Mouse (Mus musculus): ENCODE data around the gene 2010111I01Rik.
"Not testable (repeated sequence)": the region's sequence is repeated elsewhere in the genome, so short reads cannot be mapped to it uniquely, and the experiment has no call there.

Gene 2010111I01Rik

DNA sequence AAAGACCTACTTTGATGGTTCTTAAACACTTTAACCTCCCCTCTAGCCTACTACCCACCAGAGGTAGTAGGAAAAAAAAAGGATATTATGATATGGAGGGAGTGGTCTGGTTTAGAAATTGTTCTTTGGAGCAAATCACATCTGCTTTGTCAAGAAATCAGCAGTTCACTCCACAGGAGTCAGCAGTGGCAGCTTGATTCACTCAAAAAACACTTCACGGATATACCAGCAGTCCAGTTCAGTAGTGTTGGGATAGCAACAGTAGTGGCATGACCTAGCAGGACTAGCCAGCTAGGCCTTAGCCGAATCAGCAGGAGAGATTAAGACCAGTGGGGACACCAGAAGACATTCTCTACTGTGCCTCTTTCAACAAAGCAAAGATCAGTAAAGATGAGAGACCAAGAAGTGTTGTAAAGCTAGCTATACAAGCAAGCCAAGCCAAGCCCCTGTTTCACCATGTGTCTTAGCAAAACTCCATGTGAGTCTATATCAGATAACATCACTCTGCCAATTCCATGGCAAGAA lies 110.7 kb downstream of the 2010111I01Rik start:
- no peak for DNase-seq (ENCODE audit: low spot score in 2 of 2)

DNA sequence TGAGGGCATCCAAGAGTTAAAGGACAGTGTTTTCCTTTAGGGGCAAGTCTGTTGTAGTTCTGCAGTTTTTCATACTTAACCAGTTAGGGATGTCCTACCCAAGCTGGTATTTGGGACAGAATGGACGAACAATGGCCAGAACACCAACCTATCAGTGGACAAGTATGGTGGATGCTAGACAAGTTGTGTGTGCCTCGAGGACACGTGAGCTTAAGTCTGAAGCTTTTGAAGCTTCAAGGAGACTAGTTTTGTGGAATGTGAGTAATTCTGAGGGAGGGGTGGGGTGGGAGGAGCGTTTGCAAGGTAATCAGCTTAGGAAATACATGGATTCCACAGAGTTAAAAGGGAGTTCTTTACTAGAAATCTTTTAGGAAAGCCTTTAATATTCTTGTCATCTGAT lies 115.5 kb downstream of the 2010111I01Rik start:
- DNase-seq (ENCODE audit: low spot score in 2 of 2), result no peak

DNA sequence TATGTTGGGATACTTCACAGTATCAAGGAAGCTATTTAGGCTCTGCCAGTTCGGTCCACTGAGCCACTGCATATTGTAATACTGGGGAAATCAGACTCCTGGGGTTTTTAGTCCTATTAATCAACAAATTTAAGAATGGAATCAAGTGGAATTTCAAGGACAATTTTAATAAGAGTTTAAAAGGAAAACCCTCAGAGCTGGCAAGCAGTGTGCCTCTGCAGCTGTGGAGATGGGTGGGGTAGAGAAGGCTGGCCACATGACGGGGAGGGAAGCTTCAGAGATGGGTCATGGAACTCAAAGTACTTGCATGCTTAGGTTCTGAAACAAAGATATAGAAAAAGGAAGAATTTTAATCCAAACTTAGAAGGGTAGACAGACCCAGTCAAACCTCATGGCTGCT lies 116.1 kb downstream of the 2010111I01Rik start:
- no peak for DNase-seq (ENCODE audit: low spot score in 2 of 2)

DNA sequence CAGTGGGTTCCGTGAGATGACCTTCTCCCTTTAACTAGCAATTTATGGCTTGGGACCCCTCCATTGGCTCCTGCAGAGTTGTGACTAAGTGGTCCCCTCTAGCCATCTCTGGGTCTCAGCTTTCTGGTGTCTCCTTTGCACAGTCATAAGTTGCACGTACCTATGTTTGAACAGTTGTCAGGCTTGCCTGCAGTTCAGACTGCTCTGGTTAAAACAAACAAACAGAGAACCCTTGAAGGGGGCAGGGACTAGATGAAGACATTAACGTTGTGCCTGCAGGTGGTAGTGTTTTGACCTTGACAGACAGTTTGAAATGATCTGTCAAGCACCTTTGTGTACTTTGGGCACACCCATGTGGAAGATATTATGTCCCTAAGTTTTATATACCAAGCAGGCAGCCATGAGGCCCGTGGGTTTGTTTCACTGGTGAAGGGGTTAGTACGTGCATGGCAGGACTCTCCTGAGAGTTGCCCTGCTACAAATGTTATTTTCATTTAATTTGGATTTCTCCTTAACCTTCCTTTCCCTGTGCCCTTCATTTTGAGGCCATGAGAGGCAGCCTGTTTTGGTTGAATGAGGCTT lies 118.0 kb downstream of the 2010111I01Rik start:
- DNase-seq (ENCODE audit: low spot score in 2 of 2), result no peak

DNA sequence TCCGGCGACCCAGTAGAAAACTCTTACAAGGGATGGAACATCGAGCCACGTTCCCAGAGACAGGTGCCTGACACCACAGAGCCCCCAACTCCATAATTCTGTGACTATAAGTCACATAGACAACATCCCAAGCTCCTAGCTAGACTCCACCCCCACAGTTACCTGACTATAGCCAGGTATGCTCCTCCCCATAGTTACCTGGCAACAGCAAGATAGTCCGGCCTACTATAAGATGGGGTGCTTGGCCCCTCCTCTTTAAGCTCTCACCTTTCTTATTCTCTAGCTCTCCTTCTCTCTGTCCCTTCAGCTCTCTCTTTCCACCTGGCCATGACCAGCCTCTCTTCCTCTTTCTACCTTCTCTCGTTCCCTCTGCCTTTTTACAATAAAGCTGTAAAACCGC lies 118.4 kb downstream of the 2010111I01Rik start:
- DNase-seq (ENCODE audit: low spot score in 2 of 2), result not testable (repeated sequence)

DNA sequence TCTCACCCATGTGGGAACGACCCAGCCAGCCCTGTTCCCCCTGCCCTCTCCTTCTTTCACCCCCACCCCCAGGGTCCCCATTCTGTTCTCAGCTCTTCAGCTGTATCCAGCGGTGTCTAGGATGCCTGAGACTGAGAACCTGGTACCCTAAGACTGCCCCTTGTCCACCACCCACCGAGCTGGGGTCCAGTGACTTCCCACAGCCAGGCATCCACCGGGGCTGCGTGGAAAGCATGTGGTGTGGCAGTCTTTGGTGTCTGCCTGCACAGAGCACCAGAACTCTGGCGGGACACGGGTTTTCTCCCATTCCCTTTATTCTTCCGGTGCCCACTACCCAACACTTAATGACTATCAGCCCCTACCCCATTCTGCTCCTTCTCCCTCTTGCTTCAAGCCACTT lies 119.0 kb downstream of the 2010111I01Rik start:
- no peak for DNase-seq (ENCODE audit: low spot score in 2 of 2)

DNA sequence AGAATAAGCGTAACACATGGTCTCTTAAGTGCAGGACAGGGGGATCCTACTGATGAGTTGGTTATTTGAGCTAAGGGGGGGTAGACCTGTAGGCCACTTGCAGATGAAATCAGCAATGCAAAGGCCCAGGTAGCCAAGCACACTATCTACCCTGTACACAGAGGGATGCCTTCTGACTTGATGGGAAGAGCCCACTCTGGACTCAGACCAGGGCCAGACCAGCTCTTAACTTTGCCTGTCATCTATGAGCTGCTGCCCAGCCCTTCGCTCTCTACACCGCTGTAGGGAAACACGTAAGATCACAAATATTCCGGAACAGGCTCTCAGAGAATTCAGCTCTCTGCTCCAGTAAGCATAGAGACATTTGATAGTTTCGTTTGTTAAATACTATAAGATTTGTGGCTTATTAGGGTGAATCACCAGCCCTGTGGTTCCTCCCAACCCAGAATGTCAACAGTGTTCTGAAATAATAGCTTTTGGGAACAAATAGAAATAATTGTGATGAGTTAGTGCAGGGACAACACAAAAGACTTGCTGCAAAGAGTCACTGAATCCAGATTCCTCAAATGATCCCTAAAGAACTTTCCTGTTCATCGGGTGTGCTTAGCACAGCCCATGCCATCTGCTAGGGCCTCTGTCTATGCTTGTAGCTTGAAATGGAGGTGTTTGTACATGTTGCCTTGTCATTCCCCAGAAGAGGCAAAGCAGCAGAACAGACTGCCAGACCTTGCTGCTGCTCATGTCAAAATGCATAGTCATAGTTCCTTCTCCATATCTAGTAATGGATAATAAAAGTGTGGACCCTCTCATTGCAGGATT lies 123.4 kb downstream of the 2010111I01Rik start:
- no peak for DNase-seq (ENCODE audit: low spot score in 2 of 2)

DNA sequence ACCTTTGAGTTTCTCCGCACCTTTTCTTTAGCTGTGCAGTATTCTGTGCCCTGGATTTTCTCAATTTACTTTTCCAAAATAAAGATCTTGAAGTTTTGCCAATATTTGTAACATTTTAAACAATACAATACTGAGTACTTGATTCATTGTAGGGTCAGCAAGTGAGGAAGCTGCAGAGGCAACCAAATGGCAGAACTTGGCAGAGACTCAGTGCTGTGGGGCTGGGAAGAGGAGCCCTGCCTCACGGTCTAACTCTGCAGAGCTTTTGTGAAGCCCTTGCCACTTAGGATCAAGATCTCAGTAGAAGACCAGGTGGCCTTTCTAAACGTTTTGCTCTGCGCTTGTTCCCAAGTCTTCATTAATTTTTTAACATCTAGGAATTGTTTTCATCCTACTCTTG lies 124.8 kb downstream of the 2010111I01Rik start:
- no peak for DNase-seq (ENCODE audit: low spot score in 2 of 2)

DNA sequence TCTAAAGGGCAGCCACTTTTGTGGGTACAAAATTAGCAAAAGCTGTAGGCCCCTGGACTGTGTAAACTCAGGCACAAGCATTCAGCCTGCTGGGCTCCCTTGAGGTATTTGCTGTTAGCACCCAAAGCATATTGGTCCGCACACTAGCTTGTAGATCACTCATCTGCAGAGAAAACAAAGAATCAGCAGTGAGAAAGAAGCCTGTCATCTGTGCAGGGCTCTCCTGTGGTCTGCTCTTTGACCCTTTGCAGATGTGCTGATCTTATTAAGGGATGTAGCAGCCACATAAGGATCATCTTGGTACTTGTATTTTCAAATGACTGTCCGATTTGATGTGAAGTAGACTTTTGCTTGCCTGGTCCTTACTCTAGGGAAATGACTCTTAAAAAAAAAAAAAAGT lies 126.6 kb downstream of the 2010111I01Rik start:
- DNase-seq (ENCODE audit: low spot score in 2 of 2), result no peak

DNA sequence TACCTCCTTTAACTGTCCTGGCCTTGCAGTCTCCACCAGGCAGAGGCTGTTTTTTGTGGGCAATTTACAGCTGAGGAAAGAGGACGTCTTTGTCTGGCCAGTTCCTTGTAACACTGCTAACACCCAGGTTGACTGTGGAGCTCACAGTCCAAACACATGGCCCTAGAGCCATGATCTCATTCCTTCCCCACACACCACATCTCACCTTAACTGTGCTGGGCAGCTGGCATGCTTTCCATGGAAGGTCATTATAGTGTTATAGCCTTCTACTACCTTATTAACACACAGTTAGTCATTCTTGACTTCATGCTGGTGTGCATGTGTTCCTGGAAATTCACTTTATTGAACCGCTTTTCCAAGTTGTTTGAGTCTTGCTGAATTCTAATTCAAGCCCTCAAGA lies 127.6 kb downstream of the 2010111I01Rik start:
- no peak for DNase-seq (ENCODE audit: low spot score in 2 of 2)

DNA sequence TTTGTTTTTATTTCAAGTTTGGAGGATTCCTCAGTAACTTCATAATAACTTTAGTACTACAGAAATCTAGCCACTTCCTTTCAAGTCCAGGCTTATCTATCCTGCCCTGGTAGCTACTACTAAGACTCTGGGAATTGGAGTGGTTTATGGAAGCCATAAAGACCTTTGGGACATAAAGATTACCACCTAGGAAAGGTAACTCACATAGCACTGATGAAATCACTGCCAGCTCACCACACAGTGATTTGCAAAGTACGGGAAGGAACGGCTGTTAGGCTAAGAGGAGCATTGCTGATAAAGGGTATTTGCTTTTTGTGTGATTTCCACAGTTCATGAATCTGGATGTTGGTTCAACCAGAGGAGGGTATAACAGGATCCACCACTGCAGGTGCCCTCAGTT lies 128.2 kb downstream of the 2010111I01Rik start:
- DNase-seq (ENCODE audit: low spot score in 2 of 2), result no peak

DNA sequence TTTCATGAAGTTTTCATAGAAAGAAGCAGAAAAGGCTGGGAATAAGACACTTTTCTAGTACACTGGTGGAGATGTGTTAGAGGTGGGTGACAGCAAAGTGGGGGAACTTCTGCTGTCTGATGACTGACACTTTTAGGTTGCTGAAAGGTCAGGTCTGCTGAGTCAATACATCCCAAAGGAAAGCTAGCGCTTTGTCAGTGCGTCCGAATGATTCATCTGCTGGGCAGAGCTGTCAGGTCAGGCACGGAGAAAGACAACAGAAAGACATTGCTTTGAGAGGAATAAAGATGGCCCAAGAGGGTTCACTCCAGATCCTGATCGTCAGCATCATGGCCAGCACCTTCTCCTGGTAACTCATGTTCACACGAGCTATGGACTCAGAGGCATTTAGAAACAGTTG lies 128.9 kb downstream of the 2010111I01Rik start:
- DNase-seq (ENCODE audit: low spot score in 2 of 2), result no peak

DNA sequence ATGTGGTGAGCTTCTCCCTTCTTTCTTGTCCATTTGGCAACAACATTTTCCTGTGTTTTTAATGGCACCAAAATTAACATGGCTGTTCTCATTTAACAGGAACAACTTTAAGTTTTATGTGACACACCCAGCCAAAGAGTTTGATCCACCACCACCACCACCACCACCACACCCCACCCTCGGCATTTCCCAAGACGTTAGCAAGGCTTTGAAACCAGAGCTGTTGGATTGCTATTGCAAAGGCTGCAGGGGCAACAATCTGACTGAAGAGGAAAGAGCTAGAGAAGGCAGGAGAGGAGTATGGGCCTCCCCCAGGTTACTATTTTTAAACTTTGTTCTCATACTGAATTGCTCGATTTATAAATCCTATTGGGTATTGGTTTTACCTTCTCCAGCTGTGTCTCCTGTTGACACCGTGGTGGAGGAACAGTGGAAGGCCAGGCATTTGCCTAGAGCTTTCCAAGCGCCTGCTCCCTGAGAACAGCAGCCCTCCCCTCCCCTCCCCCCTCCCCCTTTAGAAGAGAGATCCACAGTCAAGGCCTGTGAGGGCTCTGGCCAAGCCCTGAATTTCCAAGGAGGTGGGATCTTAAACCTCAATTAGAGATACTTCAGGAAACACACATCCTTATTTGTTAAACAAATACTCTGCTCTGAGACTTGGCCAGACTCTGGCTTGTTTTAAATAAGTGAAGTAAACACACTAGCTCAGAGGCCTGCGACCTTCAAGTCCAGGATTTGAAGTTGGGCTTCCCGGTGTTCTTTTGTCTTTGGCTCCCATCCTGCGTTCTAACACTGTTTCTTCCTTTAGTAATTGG lies 129.8 kb downstream of the 2010111I01Rik start:
- no peak for DNase-seq (ENCODE audit: low spot score in 2 of 2)

DNA sequence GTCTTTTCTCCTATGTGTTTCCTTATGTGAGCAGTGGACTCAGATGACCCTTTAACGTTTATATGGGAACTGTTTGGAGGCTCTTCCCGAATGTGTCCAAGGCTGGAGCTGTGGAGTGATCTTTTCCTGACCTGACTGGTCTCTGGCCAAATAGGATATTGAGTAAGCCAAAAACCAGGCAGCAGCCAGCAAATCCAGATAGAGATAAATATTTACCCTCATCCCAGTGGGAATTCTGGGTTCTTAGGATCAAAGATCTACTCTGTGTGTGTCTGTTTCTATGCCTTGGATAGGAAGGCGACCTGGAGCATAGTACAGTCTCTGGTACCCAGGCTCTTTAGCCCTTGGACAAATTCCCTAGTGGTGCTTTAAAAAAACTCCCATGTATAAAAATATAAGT lies 132.1 kb downstream of the 2010111I01Rik start:
- DNase-seq (ENCODE audit: low spot score in 2 of 2), result no peak

DNA sequence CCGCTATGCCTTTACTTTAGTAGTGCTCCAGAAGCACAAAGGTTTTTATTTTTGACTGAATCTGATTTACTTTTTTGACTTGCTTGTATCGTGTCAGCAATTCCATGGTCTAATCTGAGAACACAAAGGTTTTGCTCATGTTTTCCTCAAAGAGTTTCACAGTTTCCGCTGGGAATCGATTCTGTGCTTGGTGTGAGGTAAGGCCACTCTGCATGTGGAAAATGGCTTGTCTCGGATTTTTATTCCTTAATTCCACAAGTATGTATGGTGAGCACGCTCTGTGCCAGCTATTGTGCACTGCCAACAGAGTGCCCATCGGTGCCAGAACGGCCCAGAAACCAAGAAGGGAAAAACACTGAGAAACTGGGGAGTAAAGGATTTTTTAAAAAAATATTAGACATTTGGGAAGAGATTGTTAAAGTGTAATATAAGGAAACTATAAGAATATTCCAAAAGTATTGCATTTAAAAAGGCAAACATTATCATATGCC lies 132.8 kb downstream of the 2010111I01Rik start:
- DNase-seq (ENCODE audit: low spot score in 2 of 2), result no peak

DNA sequence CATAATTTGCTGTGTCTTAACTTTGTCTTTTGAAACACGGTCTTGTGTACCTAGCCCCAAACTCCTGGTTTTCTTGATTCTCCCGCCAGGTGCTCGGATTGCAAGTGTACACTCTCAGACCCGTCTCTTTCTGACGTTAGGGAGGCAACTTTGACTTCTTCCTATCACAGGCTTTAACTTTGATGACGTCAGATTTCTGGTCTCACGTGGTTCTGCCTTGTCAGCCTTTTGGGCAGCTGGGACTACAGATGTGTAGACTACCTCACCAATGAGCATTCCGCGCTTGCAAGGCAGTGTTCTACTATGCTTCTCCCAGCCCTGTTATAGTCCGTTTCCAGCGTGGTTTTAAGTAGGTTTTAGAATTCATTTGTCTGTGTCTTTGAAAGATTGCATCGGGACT lies 137.1 kb downstream of the 2010111I01Rik start:
- DNase-seq (ENCODE audit: low spot score in 2 of 2), result no peak

DNA sequence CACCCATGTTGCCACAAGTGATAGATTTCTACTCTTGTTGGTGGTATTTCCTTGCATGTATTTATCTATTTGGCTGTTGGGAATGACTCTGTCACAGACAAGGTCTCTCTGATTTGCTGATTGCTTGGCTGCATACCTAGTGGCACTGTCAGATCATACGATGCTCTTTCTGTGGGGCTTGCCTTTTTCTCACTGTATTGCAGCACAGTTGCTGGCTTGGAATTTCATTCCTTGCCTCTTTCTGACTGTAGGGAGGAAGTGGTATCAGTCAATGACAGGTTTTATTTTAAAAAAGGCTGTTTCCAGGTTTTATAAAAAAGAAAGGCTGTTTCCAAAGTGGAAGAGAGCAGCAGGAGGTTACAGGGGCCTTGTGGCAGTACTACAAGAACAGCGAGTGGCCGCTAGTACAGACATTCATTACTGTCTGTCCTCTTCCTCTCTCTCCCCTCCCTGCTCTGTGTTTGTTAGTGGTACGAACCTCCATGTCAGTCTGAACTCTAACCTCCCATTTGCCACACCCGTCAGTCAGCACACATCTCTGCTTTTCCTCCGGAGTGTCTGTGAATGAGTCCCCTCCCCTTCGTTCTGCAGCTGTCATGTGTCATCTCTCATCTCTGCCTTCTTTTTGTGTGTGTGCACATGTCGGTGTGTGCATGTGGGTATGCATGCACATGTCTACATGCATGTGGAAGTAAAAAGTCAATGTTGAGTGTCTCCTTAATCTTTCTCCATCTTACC lies 138.3 kb downstream of the 2010111I01Rik start:
- DNase-seq (ENCODE audit: low spot score in 2 of 2), result no peak

DNA sequence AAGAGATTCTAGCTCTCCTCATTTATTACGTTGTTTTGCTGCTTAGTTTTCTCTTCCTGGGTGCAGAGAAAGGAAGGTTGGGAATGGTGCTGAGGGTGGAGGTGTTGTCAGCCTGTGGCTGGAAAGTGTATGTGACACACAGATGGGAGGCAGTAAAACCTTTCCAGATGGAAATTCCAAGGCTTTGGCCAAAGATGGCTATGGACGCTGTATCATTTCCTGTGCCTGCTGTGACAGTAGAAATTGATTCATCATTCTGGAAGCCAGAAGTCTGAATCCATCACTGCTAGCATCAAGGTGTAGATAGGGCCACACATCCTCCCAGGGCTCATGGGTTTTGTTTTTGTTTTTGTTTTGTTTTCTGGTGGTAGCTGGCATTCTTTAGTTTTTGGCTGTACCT lies 141.9 kb downstream of the 2010111I01Rik start:
- no peak for DNase-seq (ENCODE audit: low spot score in 2 of 2)

DNA sequence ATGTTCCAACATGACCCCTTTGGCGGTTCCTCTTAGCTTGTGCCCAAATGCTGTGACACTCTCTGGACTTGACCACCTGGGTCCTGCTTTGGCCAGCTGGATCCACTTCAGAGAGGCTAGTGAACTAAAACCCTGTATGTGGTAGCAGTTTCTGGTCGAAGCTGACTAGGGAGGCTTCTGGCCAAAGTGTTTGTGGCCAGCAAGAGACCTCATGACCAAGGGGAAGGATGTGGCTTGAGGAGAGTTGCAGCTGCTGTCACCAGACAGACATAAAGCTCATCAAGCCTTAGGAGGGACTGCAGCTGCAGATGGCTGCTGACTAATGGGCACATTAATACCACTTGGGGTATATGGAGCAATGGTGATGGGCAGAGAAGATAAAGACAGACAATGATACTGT lies 143.9 kb downstream of the 2010111I01Rik start:
- DNase-seq (ENCODE audit: low spot score in 2 of 2), result no peak

DNA sequence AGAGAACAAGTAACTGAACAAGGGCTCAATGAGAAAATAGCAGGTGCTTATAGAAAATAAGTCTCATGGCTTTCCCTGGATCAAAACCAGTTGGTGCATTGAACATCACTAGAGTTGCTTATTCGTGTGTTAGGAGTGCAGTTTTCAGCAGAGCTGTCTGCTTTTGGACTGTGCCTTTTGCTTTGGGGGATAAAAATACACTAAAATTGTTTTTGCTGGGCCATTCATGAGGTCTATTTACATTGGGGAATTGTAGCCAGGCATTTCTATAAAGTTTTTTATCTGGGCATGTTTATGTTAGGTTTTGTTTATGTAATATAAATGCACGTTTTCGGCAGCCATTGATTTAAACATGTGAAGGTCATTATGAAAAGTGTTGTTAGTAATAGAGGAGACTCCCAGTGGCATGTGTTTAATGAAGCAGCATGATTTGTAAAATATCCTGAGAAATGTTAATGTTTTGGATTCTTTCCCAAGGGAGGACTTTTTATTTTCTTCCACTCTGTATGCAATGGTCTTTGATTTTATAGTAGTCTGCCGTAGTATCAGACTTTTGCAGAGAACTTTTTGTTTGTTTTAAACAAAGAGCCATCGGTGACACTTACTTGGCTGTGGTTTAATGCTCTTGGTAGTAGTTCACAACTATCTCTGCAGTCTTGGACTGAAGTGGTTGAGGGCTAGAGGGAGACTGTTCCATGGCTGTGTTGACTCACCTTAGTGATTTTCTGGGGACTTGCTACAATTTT lies 146.8 kb downstream of the 2010111I01Rik start:
- DNase-seq (ENCODE audit: low spot score in 2 of 2), result no peak

DNA sequence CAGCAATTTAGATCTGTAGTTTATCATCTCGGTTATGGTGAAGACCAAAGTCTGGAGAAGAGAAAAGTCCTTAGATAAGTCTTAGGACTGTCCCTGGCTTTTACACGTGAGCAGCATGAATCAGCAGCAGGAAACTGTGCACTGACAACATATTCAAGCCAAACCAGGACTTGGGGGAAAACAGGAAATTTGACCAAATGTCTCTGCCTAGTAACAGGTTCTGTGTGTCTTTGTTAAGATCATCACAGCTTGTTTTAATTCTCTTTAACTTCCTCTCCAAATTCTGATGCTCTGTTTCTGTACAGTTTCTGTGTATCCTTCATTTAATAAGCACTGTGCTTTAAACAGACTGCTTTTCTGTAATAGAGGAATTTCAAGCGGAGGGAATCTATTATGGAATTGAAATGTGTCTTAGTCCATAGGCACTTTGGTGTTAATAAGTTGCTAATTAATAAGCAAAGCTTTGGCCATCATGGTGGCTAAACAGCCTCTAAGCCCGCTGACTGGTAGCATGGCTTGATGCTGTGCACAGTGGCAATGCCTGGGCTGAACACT lies 147.4 kb downstream of the 2010111I01Rik start:
- no peak for DNase-seq (ENCODE audit: low spot score in 2 of 2)
